Mouse (Mus musculus) ES-CJ7 (cell line): ENCODE measurements around the gene Gli1.

ENCODE experiments used
- DNase-seq: peaks from one replicate; pipeline ENCODE4 v3.0.0; 2011; ENCODE audit warnings: low read depth, low spot score

Gli1 gene

DNA sequence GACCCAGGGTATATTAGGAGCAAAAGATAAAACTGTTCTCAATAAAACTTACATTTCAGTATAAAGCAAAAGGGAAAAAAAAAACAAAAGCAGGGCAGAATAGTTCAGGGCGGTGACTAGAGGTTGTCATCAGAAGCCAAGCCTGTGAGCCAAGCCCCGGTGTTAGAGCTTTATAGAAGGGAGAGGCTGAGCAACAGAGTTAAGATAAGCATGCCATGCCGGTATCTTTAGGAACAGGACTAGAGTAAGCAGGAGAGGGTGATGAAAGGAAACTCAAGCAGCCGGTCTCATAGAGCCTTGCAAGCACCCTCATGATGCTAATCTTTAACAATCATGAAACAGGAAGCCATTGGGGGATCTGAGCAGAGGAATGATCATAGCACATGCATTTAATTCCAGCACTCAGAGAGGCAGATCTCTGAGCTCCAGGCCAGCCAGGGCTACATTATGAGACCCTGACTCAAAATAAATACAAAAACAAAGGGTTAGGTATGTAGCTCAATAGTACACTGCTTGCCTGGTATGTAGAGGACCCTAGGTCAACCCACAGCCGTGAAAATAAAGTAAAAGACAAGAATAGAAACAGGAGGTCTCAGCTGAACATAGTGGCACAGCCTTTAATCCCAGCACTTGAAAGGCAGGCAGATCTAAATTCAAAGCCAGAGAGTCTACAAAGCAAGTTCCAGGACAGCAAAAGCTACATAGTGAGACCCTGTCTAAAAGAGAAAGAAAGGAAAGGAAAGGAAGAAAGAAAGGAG lies 49.7 kb downstream of the Gli1 start:
- DNase-seq: no peak

DNA sequence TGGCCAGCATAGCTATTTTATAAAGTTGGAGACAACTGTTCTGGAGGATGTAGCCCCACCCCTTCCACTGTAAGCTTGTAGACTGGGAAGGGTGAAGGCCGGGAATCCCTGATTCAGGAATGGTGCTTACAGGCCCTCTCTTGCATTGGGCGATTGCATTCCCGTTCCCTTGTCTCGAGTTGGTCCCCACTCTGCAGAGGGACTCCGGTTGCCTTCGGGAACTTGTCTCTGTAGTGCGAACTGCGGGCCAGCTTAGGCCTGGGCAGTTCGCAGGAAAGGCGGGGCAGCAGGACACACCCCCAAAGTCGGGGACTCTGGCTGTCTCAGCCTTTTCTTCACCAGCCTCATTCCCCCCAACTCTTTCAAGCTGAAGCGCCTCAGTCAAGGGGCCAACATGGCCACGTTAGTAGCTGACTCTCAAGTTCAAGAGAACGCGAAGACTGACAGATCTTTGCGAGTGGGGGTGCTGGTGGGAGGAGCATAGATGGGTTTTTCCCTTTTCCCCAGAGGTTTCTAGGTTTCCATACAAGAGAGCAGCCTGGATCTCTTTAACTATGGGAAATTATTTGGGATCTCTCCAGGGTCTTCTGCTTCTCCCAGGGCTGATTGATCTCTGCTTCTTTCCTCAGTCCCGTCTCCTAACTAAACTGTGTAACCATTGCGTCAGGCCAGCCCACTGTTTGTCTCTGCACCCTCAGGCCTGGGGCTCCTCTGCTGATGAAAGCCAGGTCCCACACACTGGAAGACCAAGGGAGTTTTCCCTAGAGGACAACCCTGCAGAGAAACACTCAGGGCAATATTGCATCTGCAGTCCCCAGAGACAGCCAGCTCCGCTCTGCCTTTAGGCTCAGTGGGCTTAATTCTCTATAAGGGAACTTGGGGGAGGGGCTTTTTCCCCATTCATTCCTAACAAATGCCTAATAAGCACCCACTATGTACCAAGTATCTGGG lies 50.6 kb downstream of the Gli1 start:
- no peak for DNase-seq

DNA sequence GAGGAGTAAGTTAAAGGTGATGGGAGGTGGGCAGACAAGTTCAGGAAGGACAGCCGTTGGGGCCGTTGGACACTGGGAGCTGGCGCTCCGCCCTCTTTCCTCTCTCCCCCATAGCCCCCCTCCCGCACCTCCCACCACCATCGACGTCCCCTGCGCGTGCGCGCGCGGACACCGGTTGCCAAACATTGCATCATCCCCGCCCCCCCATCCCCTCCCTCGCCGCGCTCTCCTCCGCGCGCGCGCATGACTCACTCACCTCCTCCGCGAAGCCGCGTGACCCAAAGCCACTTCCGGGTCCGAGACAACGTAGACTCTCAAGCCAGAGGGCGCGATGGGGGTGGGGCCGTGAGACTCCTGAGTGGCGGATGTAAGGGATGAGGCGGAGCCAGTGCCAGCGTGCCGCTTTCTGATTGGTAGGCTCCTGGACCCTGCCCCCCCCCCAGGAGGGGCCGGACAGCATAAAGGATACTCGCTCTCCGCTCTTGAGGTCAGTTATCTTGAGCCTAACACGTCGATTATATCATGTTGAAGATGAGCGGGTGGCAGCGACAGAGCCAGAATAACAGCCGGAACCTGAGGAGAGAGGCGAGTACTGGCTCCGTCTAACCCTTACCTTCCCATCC lies 51.4 kb downstream of the Gli1 start:
- DNase-seq: peak; percentile 100

DNA sequence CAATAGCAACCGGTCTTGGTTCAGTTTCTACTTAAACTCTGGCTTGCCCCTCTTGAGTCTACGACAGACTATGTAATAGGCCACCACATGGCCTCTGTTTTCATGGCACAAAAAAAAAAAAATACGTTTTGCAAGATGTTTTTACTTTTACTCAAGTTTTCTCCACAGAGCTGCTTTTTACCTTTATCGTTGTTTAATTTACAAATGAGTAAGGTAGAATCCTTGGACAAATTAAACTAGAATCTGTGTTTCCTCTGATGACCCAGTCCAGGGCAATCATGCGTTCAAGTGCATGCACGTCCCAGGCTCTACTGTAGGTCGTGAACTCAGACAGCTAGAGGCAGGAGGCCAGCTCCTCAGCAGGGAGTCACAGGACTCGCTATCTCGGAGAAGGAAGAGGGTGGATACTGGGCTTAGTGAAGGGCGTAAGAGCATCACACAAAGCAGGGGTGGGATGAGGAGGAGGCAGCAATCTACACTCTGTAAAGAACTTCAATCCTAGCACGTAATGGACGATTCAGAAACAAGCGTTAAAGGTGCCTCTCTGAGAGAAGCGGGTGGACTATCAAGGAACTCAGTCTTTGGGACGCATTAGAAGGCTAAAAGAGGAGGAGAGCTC lies 52.1 kb downstream of the Gli1 start:
- peak; percentile 65 for DNase-seq

DNA sequence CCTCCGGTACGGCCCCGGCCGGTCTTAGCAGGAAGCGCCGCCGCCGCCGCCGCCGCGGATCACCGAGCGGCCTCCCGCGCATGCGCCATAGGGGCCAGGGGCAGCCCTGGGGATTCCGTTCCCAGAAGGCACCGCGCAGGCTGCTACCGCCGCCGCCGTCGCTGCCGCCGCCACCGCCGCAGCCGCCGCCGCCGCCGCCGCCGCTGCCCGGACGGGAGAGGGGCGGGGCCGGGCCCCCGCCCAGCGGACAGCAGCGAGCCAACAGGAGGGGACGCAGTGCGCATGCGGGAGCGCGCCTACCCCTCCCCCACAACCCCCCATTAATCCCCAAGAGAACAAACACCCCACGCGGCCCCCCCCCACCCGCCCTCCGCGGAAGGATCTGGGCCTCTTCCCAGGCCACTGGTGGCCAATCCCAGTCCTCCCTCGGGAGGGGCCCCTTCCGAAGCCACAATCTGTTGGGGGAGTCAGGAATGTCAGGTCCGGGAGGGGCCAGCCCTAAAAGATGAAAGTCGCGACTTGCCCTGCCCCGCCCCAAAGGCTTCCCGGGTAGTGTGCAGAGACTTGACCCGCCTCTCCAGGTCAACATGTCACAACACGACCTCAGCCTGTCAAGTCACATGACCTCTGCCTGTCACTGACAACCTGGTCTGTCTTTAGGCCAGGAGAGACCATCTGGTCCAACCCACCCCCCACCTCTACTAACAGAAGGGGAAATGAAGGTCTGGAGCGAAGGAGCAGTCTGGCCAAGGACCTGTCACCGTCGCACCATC lies 52.8 kb downstream of the Gli1 start, which contains the start of gene Mbd6:
Gene Mbd6 (minus strand): TSS at position 219 of the 773 bp plus-strand sequence.
- DNase-seq: peak; percentile 89

DNA sequence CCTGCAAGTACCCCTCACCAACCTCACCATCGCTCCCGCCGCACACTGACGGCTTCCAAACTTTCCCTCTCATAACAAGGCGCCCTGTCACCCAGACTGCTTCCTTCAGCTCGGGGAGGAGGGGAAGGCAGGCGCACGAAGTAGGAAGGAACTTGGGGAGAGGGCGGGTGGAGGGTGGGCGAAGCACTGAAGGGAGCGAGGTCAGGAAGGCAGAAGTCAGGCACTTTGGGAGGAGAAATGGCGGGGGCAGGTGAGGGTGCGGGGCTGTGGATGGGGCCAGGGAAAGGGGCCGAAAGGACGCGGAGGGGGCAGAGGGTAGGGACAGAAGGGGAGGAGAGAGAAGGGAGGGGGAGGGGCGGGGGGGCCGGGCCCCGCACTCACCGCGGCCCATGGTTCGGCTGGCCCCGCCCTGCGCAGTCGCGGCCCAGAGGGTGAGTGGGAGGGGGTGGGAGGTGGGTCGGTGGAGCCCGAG lies 53.4 kb downstream of the Gli1 start:
- DNase-seq: peak; percentile 34

DNA sequence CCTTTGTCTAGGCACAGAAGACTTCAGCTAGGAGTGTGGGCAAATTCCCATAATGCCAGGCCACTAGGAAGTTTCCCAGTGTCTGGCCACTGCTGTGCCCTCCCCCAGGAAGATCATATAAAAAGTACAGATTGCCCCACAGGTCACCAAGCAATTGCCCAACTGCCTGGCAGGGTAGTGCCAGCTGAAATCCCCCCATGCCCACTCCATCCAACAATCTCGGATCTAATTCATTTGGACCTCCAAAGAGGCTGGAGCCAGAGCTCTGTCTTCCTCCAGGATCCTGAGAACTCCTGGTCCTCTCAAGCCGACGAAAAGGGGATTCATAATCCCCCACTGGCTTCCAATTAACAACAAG lies 53.9 kb downstream of the Gli1 start:
- no peak for DNase-seq

DNA sequence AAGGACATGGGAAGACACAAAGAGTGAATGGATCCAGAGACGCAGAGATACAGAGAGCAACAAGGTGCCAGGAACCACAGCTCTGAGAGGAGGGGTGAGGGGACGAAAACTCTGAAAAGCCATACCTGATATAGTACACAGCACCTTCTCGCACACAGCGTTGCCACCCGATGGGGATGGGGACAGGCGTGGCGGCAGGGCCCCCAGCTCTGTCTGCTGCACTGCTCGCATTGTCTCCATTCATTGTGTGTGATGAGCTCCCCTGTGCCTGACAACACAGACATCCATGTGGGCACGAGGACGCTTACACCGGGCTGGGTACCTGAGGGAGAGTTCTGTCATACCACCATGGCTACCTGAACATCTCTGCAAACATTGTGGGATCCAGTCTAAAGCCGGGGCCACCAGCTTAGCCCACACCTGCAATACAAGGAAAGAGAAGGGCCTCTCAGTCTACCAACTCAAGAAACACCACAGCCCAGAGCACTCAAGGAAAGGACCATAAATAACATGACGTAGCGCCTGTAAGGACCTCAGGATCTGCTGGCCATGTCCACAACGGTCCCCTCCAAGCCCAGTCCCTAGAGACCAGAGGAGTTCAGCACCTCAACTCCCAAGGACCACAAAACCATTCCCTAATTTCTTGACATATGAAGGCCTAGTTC lies 54.4 kb downstream of the Gli1 start:
- no peak for DNase-seq

DNA sequence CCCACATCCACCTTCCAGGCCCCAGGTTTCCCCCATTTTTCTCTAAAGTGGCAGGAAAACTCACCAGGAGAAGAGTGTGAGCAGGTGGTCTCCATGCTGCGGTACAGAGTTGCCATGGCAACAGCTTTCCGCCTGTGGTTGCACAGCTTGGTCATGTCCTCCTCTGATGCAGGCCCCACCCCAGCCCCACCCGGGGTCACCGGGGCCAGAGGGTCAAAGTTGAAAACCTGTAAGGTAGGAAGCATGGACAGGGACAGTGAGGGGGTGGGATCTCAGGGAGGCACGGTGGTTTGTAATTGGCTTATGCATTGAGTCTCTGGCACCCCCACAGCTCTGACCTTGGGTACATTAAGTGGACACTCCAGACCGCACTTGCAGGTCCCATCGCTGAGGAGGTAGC lies 55.0 kb downstream of the Gli1 start:
- peak; percentile 53 for DNase-seq

DNA sequence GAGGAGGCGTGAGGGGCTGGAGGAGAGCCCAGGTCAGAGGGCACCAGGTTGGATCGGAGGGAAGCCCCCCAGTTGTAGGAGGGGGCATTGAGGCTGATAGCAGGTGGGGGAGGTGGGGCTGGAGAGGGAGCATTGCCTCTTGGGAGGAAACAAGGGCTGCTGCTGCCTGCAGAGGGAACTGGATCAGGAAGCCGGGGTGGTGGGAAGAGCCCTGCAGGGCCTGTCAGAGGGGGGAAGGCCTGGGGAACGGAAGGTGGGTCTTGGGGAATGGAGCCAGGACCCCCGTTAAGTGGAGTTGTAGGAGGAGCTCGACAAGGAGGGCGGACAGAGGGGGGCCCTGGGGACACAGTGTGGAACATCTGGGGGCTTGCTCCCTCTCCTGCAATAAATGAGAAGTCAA lies 55.6 kb downstream of the Gli1 start:
- no peak for DNase-seq

DNA sequence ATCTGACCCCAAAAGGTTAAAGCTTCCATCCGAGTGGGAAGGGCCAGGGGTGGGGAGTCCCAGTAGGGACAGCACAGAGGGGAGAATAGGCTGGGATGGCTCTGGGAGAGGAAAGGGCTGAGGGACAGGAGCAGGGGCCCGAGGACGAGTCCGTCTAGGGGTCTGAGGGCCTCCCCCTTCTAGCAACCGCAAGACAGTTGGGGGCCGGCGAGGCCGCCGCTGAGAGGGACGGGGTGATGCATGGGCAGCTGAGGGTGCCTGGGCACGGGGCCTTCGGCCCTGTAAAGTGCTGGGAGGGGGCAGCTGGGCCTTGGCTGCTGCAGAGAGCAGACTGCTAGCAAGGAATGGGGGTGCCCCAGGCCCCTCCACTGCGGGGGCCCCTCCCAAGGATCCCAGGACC lies 56.1 kb downstream of the Gli1 start:
- DNase-seq: no peak

DNA sequence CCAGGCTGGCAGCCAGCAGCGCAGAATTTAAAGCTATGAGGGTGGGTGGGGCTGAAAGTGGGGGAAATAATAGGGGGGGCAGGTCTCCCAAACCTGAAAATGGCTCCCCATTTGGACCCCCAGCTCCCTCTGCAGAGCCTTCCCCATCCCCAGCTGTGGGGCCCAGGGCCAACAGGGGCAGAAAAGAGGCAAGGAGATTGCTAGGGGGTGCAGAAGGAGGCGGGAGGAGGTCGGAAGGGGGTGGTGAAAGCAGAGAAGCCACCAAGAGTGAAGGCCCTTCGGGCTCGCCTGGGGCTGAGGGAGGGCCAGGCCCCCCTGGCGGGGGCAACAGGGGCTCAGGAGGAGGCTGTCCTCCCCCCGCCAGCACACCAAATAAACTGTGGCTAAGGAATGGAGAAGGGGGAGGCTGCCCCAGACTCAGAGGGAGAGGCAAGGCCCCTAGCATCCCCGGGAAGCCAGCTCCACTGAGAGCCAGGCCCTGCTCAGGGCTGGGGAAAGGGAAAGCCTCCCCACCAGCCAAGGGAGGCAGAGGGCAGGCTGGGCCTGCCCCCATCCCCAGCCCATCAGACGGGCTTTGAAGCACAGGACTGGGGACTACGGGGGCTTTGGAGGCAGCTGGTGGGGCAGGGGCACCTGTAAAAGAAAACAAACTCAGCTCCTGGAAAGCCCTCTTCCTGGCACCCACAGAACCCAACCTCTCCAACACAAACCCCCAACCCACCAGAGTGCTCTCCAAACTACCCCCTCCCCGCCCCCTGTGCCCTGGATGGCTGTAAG lies 56.9 kb downstream of the Gli1 start:
- DNase-seq: no peak

DNA sequence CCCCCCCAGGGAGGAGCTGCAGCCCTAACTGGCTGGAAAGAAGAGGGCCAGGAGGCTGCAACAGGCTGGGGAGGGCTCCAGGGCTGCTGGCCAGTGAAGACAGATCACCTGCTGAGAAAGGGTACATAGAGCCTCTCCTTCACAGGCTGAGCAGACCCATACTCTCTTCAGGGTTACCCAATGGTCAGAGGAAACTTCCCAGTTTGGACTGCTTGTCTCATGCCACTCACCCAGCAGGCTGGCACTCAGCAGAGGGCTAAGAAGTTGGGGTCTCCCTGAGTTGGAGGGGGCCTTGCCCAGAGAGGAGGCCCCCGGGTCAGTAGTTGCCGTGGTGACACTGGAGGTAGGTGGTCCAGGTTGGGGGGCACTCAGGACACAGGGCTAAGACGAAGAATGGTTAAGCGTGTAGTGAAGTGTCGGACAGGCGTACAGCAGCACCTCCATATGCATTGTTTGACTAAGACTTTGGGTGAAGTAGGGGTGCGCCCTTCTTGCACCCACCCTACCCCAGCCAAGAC lies 57.6 kb downstream of the Gli1 start:
- DNase-seq: no peak

DNA sequence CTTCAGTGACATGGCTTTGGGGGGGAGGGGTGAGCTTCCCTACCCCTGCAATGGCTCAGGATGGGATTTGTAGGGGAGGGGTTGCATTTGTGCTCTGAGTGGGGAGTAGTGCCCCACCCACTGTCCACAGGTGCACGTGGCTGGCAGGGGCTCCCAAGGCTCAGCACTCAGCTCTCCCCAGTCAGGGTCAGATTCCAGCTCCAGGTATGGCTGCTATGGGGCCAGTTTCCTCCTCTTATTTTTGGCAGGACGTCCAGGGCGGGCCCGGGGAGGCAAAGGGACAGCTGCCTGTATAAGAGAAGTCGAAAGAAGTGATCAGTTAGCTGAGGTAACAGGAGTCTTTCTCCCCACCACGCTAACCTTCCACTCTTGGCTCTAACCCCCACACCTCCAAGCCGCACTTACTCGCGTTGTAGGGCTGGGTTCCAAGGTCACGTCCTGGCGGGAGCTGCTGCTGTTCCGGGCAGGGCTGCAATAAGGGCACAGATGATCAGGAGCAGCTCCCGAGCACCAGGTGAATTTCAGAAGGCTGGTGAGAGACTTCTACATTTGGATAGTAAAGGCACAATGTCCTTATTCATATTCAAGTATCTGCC lies 59.1 kb downstream of the Gli1 start:
- DNase-seq: peak; percentile 64

DNA sequence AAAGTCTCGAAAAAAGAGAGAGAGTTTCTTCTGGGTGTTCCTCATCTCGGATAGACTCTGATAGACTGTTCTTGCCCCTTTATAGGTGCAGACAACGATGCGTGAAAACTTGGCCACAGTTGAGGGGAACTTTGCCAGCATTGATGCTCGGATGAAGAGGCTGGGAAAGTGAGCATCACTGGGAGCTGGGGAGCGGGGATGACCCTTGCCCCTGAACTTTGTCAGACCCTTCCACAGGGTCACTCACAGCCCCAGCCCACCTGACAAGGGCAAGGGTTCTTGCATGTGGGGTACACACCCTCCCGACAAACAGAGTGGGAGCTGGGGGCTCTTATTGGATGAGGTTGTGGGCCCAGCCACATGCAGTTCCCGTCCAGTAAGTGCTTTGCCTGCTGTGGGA lies 60.5 kb downstream of the Gli1 start:
- DNase-seq: no peak
